Mouse (Mus musculus): ENCODE measurements around the gene Lrwd1. TPM values are rescaled to one million over a fixed set of nuclear protein-coding genes. Genes with fewer than 3 reads are reported as not detected.

Lrwd1 gene
- total and polyA plus RNA-seq, 3 experiments = 98.2 to 133 TPM; not detected in 1

DNA sequence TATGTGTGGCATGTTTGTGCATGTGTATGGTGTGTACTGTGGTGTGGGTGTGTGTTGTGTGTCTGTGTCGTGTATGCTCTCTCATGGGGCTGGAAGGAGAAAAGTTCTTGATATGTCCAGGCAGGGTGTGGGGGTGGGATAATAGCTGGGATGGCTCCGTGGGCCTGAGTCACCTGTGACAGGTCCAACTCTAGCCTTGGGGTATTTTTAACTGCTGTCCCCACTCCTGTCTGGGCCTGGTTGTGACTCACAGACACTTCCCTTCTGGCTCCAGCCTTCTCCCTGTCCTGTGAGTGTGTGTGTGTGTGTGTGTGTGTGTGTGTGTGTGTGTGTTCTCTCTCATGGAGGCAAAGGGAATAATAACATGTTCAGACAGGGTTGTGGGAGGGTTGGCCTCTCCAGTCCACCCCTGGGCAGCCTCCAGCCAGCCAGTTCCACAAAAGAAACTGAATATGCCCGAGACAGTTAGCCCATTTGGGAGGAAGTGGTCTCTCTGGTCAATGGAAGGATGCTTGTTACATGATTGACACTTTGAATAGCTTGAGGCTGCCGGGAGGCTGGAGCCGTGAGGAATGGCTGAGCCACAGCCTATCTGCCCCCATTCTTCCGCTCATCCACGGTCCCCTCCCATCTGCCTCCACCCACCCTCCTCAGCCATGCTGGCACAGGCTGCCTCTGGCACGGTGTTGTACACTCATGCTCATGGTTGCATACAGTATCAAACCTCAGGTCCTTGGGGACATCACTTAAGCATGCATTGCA lies 41.4 kb downstream of the Lrwd1 start:
- DNase-seq (ENCODE audit: low read depth, low spot score) = no peak
- H3K36me3 ChIP-seq (ENCODE audit: control insufficient read depth in 1 of 2, insufficient read depth in 2 of 2, low read length in 2 of 2) = no peaks in the 10 kb centered on the region
- no peak overlapping the region for H3K9ac ChIP-seq (ENCODE audit: control insufficient read depth, low read depth, low read length, poor library complexity, severe bottlenecking)
- no peaks in the 10 kb centered on the region for H3K79me2 ChIP-seq (ENCODE audit: control insufficient read depth, insufficient read depth, low read length, poor library complexity)
- no peaks in the 10 kb centered on the region for H3K27me3 ChIP-seq (ENCODE audit: control insufficient read depth in 1 of 2, insufficient read depth in 2 of 2, low read length in 2 of 2)
- TF ChIP-seq GABPA (IDR thresholded peaks at IDR 0.05; ENCODE audit: low read depth, low read length) (no peak), EP300 (IDR thresholded peaks at IDR 0.05; ENCODE audit: low read depth in 1 of 2, low read length in 2 of 2) (no peak), RAD21 (IDR thresholded peaks at IDR 0.05; ENCODE audit: low read depth, low read length) (no peak), CHD2 (IDR thresholded peaks at IDR 0.05; ENCODE audit: low read length) (no peak), MYB (IDR thresholded peaks at IDR 0.05; ENCODE audit: low read depth, low read length) (no peak), MAX (IDR thresholded peaks at IDR 0.05; ENCODE audit: low read length) (no peak), USF2 (IDR thresholded peaks at IDR 0.05; ENCODE audit: borderline replicate concordance in 1 of 2, insufficient read depth in 1 of 2, low read depth in 1 of 2, low read length in 2 of 2) (no peak)
- no peak overlapping the region for H3K4me3 ChIP-seq (ENCODE audit: control insufficient read depth in 1 of 2, insufficient read depth in 1 of 2, low read depth in 2 of 2, low read length in 2 of 2)
- H3K9me3 ChIP-seq (replicated peaks; ENCODE audit: insufficient read depth, low read length) = no peaks in the 10 kb centered on the region
- no peaks in the 10 kb centered on the region for H3K4me1 ChIP-seq (ENCODE audit: control insufficient read depth in 1 of 2, insufficient read depth in 2 of 2, low read length in 2 of 2)
- no peak overlapping the region for H3K27ac ChIP-seq (ENCODE audit: control insufficient read depth, low read depth, low read length)

DNA sequence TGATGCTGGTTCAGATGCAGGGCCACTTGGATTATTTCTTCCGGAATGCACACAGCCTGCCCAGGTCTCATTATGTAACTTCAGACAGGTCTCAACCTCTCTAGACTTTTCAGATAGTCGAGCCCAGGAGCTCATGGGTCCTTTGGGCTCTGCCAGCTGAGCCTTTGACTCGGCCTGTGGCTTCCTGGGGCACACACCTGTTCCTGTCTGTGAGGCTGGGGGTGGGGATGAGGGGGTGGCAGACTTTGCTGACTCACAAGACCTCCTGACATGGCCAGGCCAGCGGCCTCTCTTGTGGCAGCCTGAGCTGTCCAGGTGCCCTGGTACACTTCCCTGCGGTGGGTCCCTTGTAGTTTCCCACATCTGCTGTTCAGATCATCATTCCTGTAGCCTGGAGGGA lies 43.9 kb downstream of the Lrwd1 start:
- TF ChIP-seq POLR2AphosphoS2 (IDR thresholded peaks at IDR 0.05; ENCODE audit: low read length) (no peak), E2F4 (IDR thresholded peaks at IDR 0.05; ENCODE audit: borderline replicate concordance, low read depth, low read length) (no peak), RCOR1 (IDR thresholded peaks at IDR 0.05; ENCODE audit: low read depth, low read length) (no peak), ZKSCAN1 (IDR thresholded peaks at IDR 0.05; ENCODE audit: low read depth, low read length) (no peak), ZMIZ1 (IDR thresholded peaks at IDR 0.05; ENCODE audit: low read depth, low read length) (no peak), UBTF (IDR thresholded peaks at IDR 0.05; ENCODE audit: borderline replicate concordance, insufficient read depth, low read depth, low read length) (no peak), POLR2A (IDR thresholded peaks at IDR 0.05; ENCODE audit: control insufficient read depth in 1 of 2, insufficient read depth in 1 of 2, low read depth in 1 of 2, low read length in 2 of 2, poor library complexity in 1 of 2) (no peak), USF1 (IDR thresholded peaks at IDR 0.05; ENCODE audit: low read depth, low read length) (no peak), CHD1 (IDR thresholded peaks at IDR 0.05; ENCODE audit: low read depth, low read length) (no peak), EP300 (IDR thresholded peaks at IDR 0.05; ENCODE audit: low read depth in 1 of 2, low read length in 2 of 2) (no peak), MYB (IDR thresholded peaks at IDR 0.05; ENCODE audit: low read depth, low read length) (no peak)
- no peak for DNase-seq (ENCODE audit: low read depth, low spot score)
- H3K27me3 ChIP-seq (ENCODE audit: control insufficient read depth in 1 of 2, insufficient read depth in 2 of 2, low read length in 2 of 2) = no peaks in the 10 kb centered on the region

More for the DNA sequence above, 43.9 kb downstream of the Lrwd1 start:
- no peak overlapping the region for H3K4me3 ChIP-seq (ENCODE audit: control insufficient read depth in 1 of 2, insufficient read depth in 1 of 2, low read depth in 2 of 2, low read length in 2 of 2)
- no peaks in the 10 kb centered on the region for H3K9me3 ChIP-seq (replicated peaks; ENCODE audit: insufficient read depth, low read length)
- no peak overlapping the region for H3K9ac ChIP-seq (ENCODE audit: control insufficient read depth, low read depth, low read length, poor library complexity, severe bottlenecking)
- no peaks in the 10 kb centered on the region for H3K4me1 ChIP-seq (ENCODE audit: control insufficient read depth in 1 of 2, insufficient read depth in 2 of 2, low read length in 2 of 2)
- no peak overlapping the region for H3K27ac ChIP-seq (ENCODE audit: control insufficient read depth, low read depth, low read length)
- H3K79me2 ChIP-seq (ENCODE audit: control insufficient read depth, insufficient read depth, low read length, poor library complexity) = no peaks in the 10 kb centered on the region
- H3K36me3 ChIP-seq (ENCODE audit: control insufficient read depth in 1 of 2, insufficient read depth in 2 of 2, low read length in 2 of 2) = no peaks in the 10 kb centered on the region
